15 mouse cellular contexts compared by ENCODE assay signal in the genomic region with DNA sequence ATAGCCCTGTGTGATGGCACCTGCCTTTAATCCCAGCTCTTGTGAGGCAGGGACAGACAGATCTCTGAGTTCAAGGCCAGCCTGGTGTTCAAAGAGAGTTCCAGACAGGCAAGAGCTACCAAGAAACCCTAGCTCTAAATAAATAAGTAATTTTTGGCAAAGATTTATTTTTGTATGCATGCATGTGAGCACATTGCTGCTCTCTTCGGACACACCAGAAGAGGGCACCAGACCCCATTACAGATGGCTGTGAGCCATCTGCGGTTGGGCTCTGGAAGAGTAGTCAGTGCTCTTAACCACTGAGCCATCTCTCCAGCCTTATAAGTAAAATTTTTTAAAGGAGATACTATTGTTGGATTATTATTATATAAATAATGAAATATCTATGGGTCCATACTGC. TPM values are rescaled to one million over a fixed set of nuclear protein-coding genes. Genes with fewer than 3 reads are reported as not detected.
DNase-seq lines count a peak whose midpoint lies in the region; ATAC-seq and TF ChIP-seq lines count a peak whose summit lies in the region.
"Had no signal": no experiment of that assay in that cellular context is flagged by ENCODE, and none has a peak within 500 bp of the region (broad histone marks: within the 10 kb centered on the region; RNA-seq: fewer than 3 reads in every experiment).

No protein-coding gene starts in this region.

- H3K4me2 ChIP-seq in intestine, embryonic 16.5 days (ENCODE audit: low read depth, low read length), result no peak overlapping the region
- no peak overlapping the region for H3K4me2 ChIP-seq in intestine, embryonic 15.5 days (replicated peaks)
- H3K4me2 ChIP-seq: heart, embryonic 13.5 days; hindbrain, embryonic 15.5 days; liver, embryonic 15.5 days had no signal

- no peaks in the 10 kb centered on the region for H3K9me3 ChIP-seq in intestine, embryonic 16.5 days (ENCODE audit: control insufficient read depth, low read length)
- no peaks in the 10 kb centered on the region for H3K9me3 ChIP-seq in intestine, embryonic 15.5 days
- H3K9me3 ChIP-seq: heart, embryonic 13.5 days; hindbrain, embryonic 15.5 days; liver, embryonic 15.5 days had no signal

- peak; percentile 35 for TF ChIP-seq CTCF in lung, adult 2 months (IDR thresholded peaks at IDR 0.05; ENCODE audit: insufficient read depth, low read length)
- peak; percentile 25; the same call in 1 of the 2 replicates for TF ChIP-seq CTCF in small intestine, adult 2 months (IDR thresholded peaks at IDR 0.05; ENCODE audit: extremely low read depth, insufficient read length, insufficient replicate concordance, low read depth, low read length)

- no peak overlapping the region for H3K27ac ChIP-seq in intestine, embryonic 16.5 days (ENCODE audit: low read length)
- H3K27ac ChIP-seq in intestine, embryonic 15.5 days, result no peak overlapping the region
- no peak overlapping the region for H3K27ac ChIP-seq in small intestine, adult 2 months (ENCODE audit: insufficient read depth, low read depth, low read length)
- H3K27ac ChIP-seq: heart, embryonic 13.5 days; hindbrain, embryonic 15.5 days; liver, embryonic 15.5 days had no signal

- H3K36me3 ChIP-seq in intestine, embryonic 16.5 days (ENCODE audit: control insufficient read depth, insufficient read depth, low read length), result peaks cover 3% of the 10 kb centered on the region; the same call in 1 of the 2 replicates
- H3K36me3 ChIP-seq in intestine, embryonic 15.5 days, result peaks cover 6% of the 10 kb centered on the region
- peaks cover 24% of the 10 kb centered on the region for H3K36me3 ChIP-seq in small intestine, adult 2 months (ENCODE audit: control insufficient read depth, insufficient read depth, low read length)

- H3K9ac ChIP-seq in intestine, embryonic 16.5 days (ENCODE audit: low read depth, low read length), result no peak overlapping the region
- no peak overlapping the region for H3K9ac ChIP-seq in intestine, embryonic 15.5 days
- H3K9ac ChIP-seq: heart, embryonic 13.5 days; hindbrain, embryonic 15.5 days; liver, embryonic 15.5 days had no signal

- no peak overlapping the region for H3K4me3 ChIP-seq in intestine, embryonic 16.5 days (ENCODE audit: low read length)
- H3K4me3 ChIP-seq in intestine, embryonic 15.5 days (replicated peaks), result no peak overlapping the region
- no peak overlapping the region for H3K4me3 ChIP-seq in lung, adult 2 months (replicated peaks; ENCODE audit: extremely low read depth, low read depth, low read length)
- no peak overlapping the region for H3K4me3 ChIP-seq in small intestine, adult 2 months (ENCODE audit: low read depth, low read length)
- H3K4me3 ChIP-seq: heart, embryonic 13.5 days; hindbrain, embryonic 15.5 days; liver, embryonic 15.5 days had no signal

- H3K4me1 ChIP-seq in intestine, embryonic 16.5 days (ENCODE audit: control insufficient read depth, insufficient read depth, low read length), result no peaks in the 10 kb centered on the region
- H3K4me1 ChIP-seq in intestine, embryonic 15.5 days (replicated peaks), result no peaks in the 10 kb centered on the region
- H3K4me1 ChIP-seq in lung, adult 2 months (ENCODE audit: control insufficient read depth, insufficient read depth, low read length), result no peaks in the 10 kb centered on the region
- H3K4me1 ChIP-seq in small intestine, adult 2 months (ENCODE audit: control insufficient read depth, insufficient read depth, insufficient read length, low read length), result no peaks in the 10 kb centered on the region
- H3K4me1 ChIP-seq: heart, embryonic 13.5 days; hindbrain, embryonic 15.5 days had no signal

- H3K27me3 ChIP-seq in intestine, embryonic 16.5 days (replicated peaks; ENCODE audit: control insufficient read depth, insufficient read depth, low read length), result no peaks in the 10 kb centered on the region
- no peaks in the 10 kb centered on the region for H3K27me3 ChIP-seq in intestine, embryonic 15.5 days (replicated peaks)
- no peaks in the 10 kb centered on the region for H3K27me3 ChIP-seq in small intestine, adult 2 months (ENCODE audit: control insufficient read depth, insufficient read depth, low read length)
- H3K27me3 ChIP-seq: heart, embryonic 13.5 days; hindbrain, embryonic 15.5 days; liver, embryonic 15.5 days had no signal

- intact Hi-C loops in left cerebral cortex, postnatal 36 days (cut with DNase I), result no loop called here

- peak; percentile 36; the same call in 1 of the 2 replicates for ATAC-seq in intestine, embryonic 16.5 days
- no peak for ATAC-seq in intestine, embryonic 15.5 days
- no peak for ATAC-seq in erythroid progenitor cell, adult 5-6 weeks (replicated peaks; ENCODE audit: low FRiP score, poor library complexity, severe bottlenecking)
- ATAC-seq: activated CD4-positive, CD25-positive, alpha-beta regulatory T cell, adult 4 months had no signal

- no peak for TF ChIP-seq POLR2A in lung, adult 2 months (IDR thresholded peaks at IDR 0.05; ENCODE audit: borderline replicate concordance, extremely low read depth, low read depth, low read length)
- no peak for TF ChIP-seq POLR2A in small intestine, adult 2 months (IDR thresholded peaks at IDR 0.05; ENCODE audit: low read depth, low read length)

- 94% methylated on average over 2 of the region's 2 CpGs for WGBS in intestine, embryonic 16.5 days
- WGBS in intestine, embryonic 15.5 days, result 89% methylated on average over 2 of the region's 2 CpGs
- 72% methylated on average over 2 of the region's 2 CpGs for WGBS in lung, adult 2 months
- 92% methylated on average over 2 of the region's 2 CpGs for WGBS in small intestine, adult 2 months

- no peak for DNase-seq in lung, adult 2 months
- no peak for DNase-seq in lung, postnatal 25 days (ENCODE audit: low spot score)
- peak; percentile 51 for DNase-seq in adipocyte (ENCODE audit: low spot score)
- no peak for DNase-seq in left cerebral cortex, postnatal 36 days (ENCODE audit: low spot score in 2 of 2)
- DNase-seq: cerebellum, adult 11 months; layer of hippocampus, postnatal 36 days had no signal

RNA-seq across cellular contexts. Expression of gene Sptlc2, which starts 40.6 kb away (rescaled TPM):
- polyA plus RNA-seq in intestine, embryonic 16.5 days (2015; fragmentation: Nextera tagmentation; extraction: Ambion mirVana), result 126 and 133 TPM in 2 replicates
- polyA plus RNA-seq in intestine, embryonic 15.5 days (2015; fragmentation: Nextera tagmentation; extraction: Ambion mirVana), result 115 and 119 TPM in 2 replicates
- polyA plus RNA-seq in lung, adult 2 months (2012; rRNA removed), result 18.6 and 35.0 TPM in 2 replicates
- 10.7 and 13.5 TPM in 2 replicates for polyA plus RNA-seq in small intestine, adult 2 months (2012; rRNA removed)
- 33.9 and 45.7 TPM in 2 replicates for total RNA-seq in erythroid progenitor cell, adult 5-6 weeks (2015; ENCODE audit: low replicate concordance)
- 20.4 and 40.2 TPM in 2 replicates for total RNA-seq in erythroid progenitor cell, adult 5-6 weeks (2017; ENCODE audit: low replicate concordance)
- total RNA-seq in left cerebral cortex, postnatal 36 days (2021), result 10 to 100 TPM; 33.7 to 34.1 TPM

RNA-seq across cellular contexts. Expression of gene Ism2, which starts 48.0 kb away (rescaled TPM):
- polyA plus RNA-seq in intestine, embryonic 16.5 days (2015; fragmentation: Nextera tagmentation; extraction: Ambion mirVana), result 0.27 and 0.49 TPM in 2 replicates
- 0.49 and 0.55 TPM in 2 replicates for polyA plus RNA-seq in intestine, embryonic 15.5 days (2015; fragmentation: Nextera tagmentation; extraction: Ambion mirVana)
- polyA plus RNA-seq in lung, adult 2 months (2012; rRNA removed), result 0.38 and 0.56 TPM in 2 replicates
- polyA plus RNA-seq in small intestine, adult 2 months (2012; rRNA removed), result 0.15 and 0.25 TPM in 2 replicates
- total RNA-seq in erythroid progenitor cell, adult 5-6 weeks (2015; ENCODE audit: low replicate concordance), result not detected in 2 replicates
- total RNA-seq in erythroid progenitor cell, adult 5-6 weeks (2017; ENCODE audit: low replicate concordance), result not detected in 2 replicates
- under 1 TPM in 1 of 2 experiments, not detected in 1; 0.32 TPM for total RNA-seq in left cerebral cortex, postnatal 36 days (2021)
- total RNA-seq: gastrocnemius, adult 18-20 months had no signal
- polyA plus RNA-seq: activated CD4-positive, CD25-positive, alpha-beta regulatory T cell, adult 4 months had no signal
